8 mouse cellular contexts compared by ENCODE assay signal in the genomic region with DNA sequence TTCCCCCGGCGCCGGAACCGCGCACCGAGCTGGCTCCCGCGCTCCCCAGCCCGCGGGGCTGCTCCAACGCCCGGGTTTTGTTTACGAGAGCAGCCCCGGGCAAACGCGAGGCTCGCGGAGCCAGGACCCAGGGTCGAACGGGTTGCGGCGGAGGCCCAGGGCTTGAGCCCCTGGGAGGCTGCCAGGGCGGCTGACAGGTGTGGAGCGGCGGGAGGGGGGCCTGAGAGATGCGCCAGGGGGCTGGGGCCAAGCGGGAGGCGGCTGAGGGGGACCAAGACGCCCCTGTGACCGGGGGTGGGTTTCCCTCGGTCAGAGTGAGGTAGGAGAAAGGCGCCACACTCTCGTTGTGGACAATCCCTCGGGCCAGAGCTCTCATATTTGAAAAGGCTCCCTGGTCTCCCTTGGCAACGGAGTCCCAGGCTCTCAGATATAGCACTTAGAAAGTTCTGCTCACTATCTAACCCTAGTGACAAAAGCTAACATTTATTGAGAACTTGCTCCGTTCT. TPM values are rescaled to one million over a fixed set of nuclear protein-coding genes. Genes with fewer than 3 reads are reported as not detected.
A peak's percentile ranks its signal among the peaks of the same experiment; 100 is the strongest.
DNase-seq lines count a peak whose midpoint lies in the region; ATAC-seq and TF ChIP-seq lines count a peak whose summit lies in the region.

No protein-coding gene starts in this region.

- H3K27me3 ChIP-seq in testis, adult 2 months (ENCODE audit: control insufficient read depth, insufficient read depth, low read length) = no peaks in the 10 kb centered on the region
- H3K27me3 ChIP-seq in embryonic facial prominence, embryonic 15.5 days = peaks cover 56% of the 10 kb centered on the region
- H3K27me3 ChIP-seq in intestine, embryonic 15.5 days (replicated peaks) = peaks cover 48% of the 10 kb centered on the region
- H3K27me3 ChIP-seq in midbrain, embryonic 10.5 days (ENCODE audit: low read depth, poor library complexity, severe bottlenecking) = peaks cover 53% of the 10 kb centered on the region

- no peaks in the 10 kb centered on the region for H3K36me3 ChIP-seq in testis, adult 2 months (ENCODE audit: control insufficient read depth, insufficient read depth, low read length)
- no peaks in the 10 kb centered on the region for H3K36me3 ChIP-seq in embryonic facial prominence, embryonic 15.5 days
- H3K36me3 ChIP-seq in intestine, embryonic 15.5 days = no peaks in the 10 kb centered on the region
- H3K36me3 ChIP-seq in midbrain, embryonic 10.5 days = no peaks in the 10 kb centered on the region

- intact Hi-C loops in gastrocnemius, postnatal 36 days (cut with DNase I) = no loop called here

- peak; percentile 41; the same call in 1 of the 2 replicates for ATAC-seq in embryonic facial prominence, embryonic 15.5 days (ENCODE audit: insufficient number of reproducible peaks, low FRiP score, low TSS enrichment, low read depth)
- ATAC-seq in intestine, embryonic 15.5 days = peak; percentile 3; the same call in 1 of the 2 replicates

- H3K4me2 ChIP-seq in embryonic facial prominence, embryonic 15.5 days (replicated peaks) = peak overlapping the region; percentile 97
- peak overlapping the region; percentile 98 for H3K4me2 ChIP-seq in intestine, embryonic 15.5 days (replicated peaks)

- DNase-seq in gastrocnemius, postnatal 10 days = peak; percentile 47
- DNase-seq in gastrocnemius, postnatal 36 days = no peak
- no peak for DNase-seq in testis, postnatal 14 days (ENCODE audit: low spot score)
- DNase-seq in midbrain, embryonic 10.5 days (ENCODE audit: low spot score) = peak; percentile 81
- no peak for DNase-seq in c-Kit-positive CD71-positive TER-119-positive erythroid progenitor cells, embryonic 14.5 days (ENCODE audit: low spot score)

- peak overlapping the region; percentile 44; the same call in 1 of the 2 replicates for H3K9ac ChIP-seq in embryonic facial prominence, embryonic 15.5 days
- peak overlapping the region; percentile 61 for H3K9ac ChIP-seq in intestine, embryonic 15.5 days

- TF ChIP-seq CTCF in testis, adult 2 months (IDR thresholded peaks at IDR 0.05; ENCODE audit: control insufficient read depth, insufficient read depth, insufficient replicate concordance, low read depth, low read length) = no peak

- H3K27ac ChIP-seq in testis, adult 2 months (ENCODE audit: control insufficient read depth, insufficient read depth, low read depth, low read length) = no peak overlapping the region
- no peak overlapping the region for H3K27ac ChIP-seq in embryonic facial prominence, embryonic 15.5 days (replicated peaks)
- H3K27ac ChIP-seq in intestine, embryonic 15.5 days = no peak overlapping the region
- H3K27ac ChIP-seq in midbrain, embryonic 10.5 days (replicated peaks) = peak overlapping the region; percentile 96

- H3K4me3 ChIP-seq in testis, adult 2 months (ENCODE audit: control insufficient read depth, low read depth, low read length) = peak overlapping the region; percentile 37
- H3K4me3 ChIP-seq in embryonic facial prominence, embryonic 15.5 days (replicated peaks) = peak overlapping the region; percentile 66
- peak overlapping the region; percentile 72 for H3K4me3 ChIP-seq in intestine, embryonic 15.5 days (replicated peaks)
- peak overlapping the region; percentile 90 for H3K4me3 ChIP-seq in midbrain, embryonic 10.5 days

- no peak for TF ChIP-seq POLR2A in testis, adult 2 months (IDR thresholded peaks at IDR 0.05; ENCODE audit: control insufficient read depth, low read depth, low read length)

- WGBS in embryonic facial prominence, embryonic 15.5 days = under 1% methylated on average over 36 of the region's 36 CpGs
- under 1% methylated on average over 36 of the region's 36 CpGs for WGBS in intestine, embryonic 15.5 days
- under 1% methylated on average over 36 of the region's 36 CpGs for WGBS in midbrain, embryonic 10.5 days

- no peaks in the 10 kb centered on the region for H3K9me3 ChIP-seq in embryonic facial prominence, embryonic 15.5 days (replicated peaks)
- H3K9me3 ChIP-seq in intestine, embryonic 15.5 days = no peaks in the 10 kb centered on the region
- H3K9me3 ChIP-seq in midbrain, embryonic 10.5 days (replicated peaks) = no peaks in the 10 kb centered on the region

- H3K4me1 ChIP-seq in testis, adult 2 months (ENCODE audit: control insufficient read depth, insufficient read depth, low read length) = peaks cover 11% of the 10 kb centered on the region
- H3K4me1 ChIP-seq in embryonic facial prominence, embryonic 15.5 days = peaks cover 26% of the 10 kb centered on the region
- H3K4me1 ChIP-seq in intestine, embryonic 15.5 days (replicated peaks) = peaks cover 26% of the 10 kb centered on the region
- H3K4me1 ChIP-seq in midbrain, embryonic 10.5 days = peaks cover 56% of the 10 kb centered on the region

RNA-seq across cellular contexts. Expression of a gene that starts 0.6 kb away (rescaled TPM):
- total RNA-seq in gastrocnemius, postnatal 10 days (2021) = 1 to 10 TPM; 2.9 to 3.9 TPM
- total RNA-seq in gastrocnemius, postnatal 36 days (2021) = under 1 TPM; 0.56 to 0.62 TPM
- 2.9 and 4.0 TPM in 2 replicates for polyA plus RNA-seq in testis, adult 2 months (2012; rRNA removed)
- polyA plus RNA-seq in embryonic facial prominence, embryonic 15.5 days (2015; fragmentation: Nextera tagmentation; extraction: Ambion mirVana) = 2.3 and 2.5 TPM in 2 replicates
- polyA plus RNA-seq in intestine, embryonic 15.5 days (2015; fragmentation: Nextera tagmentation; extraction: Ambion mirVana) = 1.0 and 1.3 TPM in 2 replicates
- 2.2 and 2.7 TPM in 2 replicates for polyA plus RNA-seq in midbrain, embryonic 10.5 days (2016; fragmentation: Nextera tagmentation; extraction: Ambion mirVana)

Comparison
In these comparisons a context has a peak if more than half of its experiments do, and no peak if none do; other contexts are left out.
1. DNase-seq: peak in gastrocnemius, postnatal 10 days (single experiment) and midbrain, embryonic 10.5 days (single experiment); none in gastrocnemius, postnatal 36 days (0 of 2), testis, postnatal 14 days (single experiment) and c-Kit-positive CD71-positive TER-119-positive erythroid progenitor cells, embryonic 14.5 days (single experiment).
2. H3K4me3 ChIP-seq: peak in every context shown above with its lines; median percentile 90 in midbrain, embryonic 10.5 days; 72 in intestine, embryonic 15.5 days; 66 in embryonic facial prominence, embryonic 15.5 days; 37 in testis, adult 2 months.